Comparison of ENCODE assay signal across 22 mouse cellular contexts in genomic region chr9:75545514-75545913, GRCm38 (mm10). TPM values are rescaled to one million over a fixed set of nuclear protein-coding genes. Genes with fewer than 3 reads are reported as not detected.
DNase-seq lines count a peak whose midpoint lies in the region; ATAC-seq and TF ChIP-seq lines count a peak whose summit lies in the region.
"Had no signal": no experiment of that assay in that cellular context is flagged by ENCODE, and none has a peak within 500 bp of the region (broad histone marks: within the 10 kb centered on the region; RNA-seq: fewer than 3 reads in every experiment).

No protein-coding gene starts in this region.

- no peak overlapping the region for H3K4me3 ChIP-seq in heart, adult 2 months
- peak overlapping the region; percentile 38 for H3K4me3 ChIP-seq in megakaryocyte, embryonic 14.5 days (replicated peaks)
- no peak overlapping the region for H3K4me3 ChIP-seq in liver, embryonic 15.5 days (replicated peaks)
- H3K4me3 ChIP-seq: hindbrain, embryonic 12.5 days; limb, embryonic 12.5 days; neural tube, embryonic 15.5 days had no signal

- H3K79me2 ChIP-seq in heart, adult 2 months (replicated peaks; ENCODE audit: control insufficient read depth, insufficient read depth, low read length), result peaks cover 9% of the 10 kb centered on the region

- ATAC-seq in megakaryocyte, adult 5-6 weeks (ENCODE audit: poor library complexity, severe bottlenecking), result no peak
- peak; percentile 39; the same call in 1 of the 2 replicates for ATAC-seq in liver, embryonic 15.5 days (ENCODE audit: insufficient read depth)
- ATAC-seq: inflammation-experienced regulatory T-cells, adult 6 months; midbrain, embryonic 16.5 days had no signal

- H3K27me3 ChIP-seq in heart, adult 2 months (ENCODE audit: control insufficient read depth, insufficient read depth, low read length), result no peaks in the 10 kb centered on the region
- H3K27me3 ChIP-seq in megakaryocyte, embryonic 14.5 days (replicated peaks), result no peaks in the 10 kb centered on the region
- H3K27me3 ChIP-seq in liver, embryonic 15.5 days, result no peaks in the 10 kb centered on the region
- H3K27me3 ChIP-seq: CH12.LX; hindbrain, embryonic 12.5 days; limb, embryonic 12.5 days; neural tube, embryonic 15.5 days had no signal

- DNase-seq in heart, adult 2 months, result no peak
- no peak for DNase-seq in heart, postnatal 4 days
- no peak for DNase-seq in cerebellum, adult 9-11 months
- no peak for DNase-seq in urinary bladder, postnatal 4 days (ENCODE audit: low spot score in 2 of 2)
- DNase-seq: adrenal gland, postnatal 36 days; cerebellum, adult 18-20 months; cerebellum, postnatal 36 days; gastrocnemius, postnatal 14 days; heart, postnatal 10 days; lung, embryonic 14.5 days; thymus, adult 2 months had no signal

- no peaks in the 10 kb centered on the region for H3K9me3 ChIP-seq in megakaryocyte, embryonic 14.5 days
- H3K9me3 ChIP-seq in liver, embryonic 15.5 days (replicated peaks), result no peaks in the 10 kb centered on the region
- H3K9me3 ChIP-seq: limb, embryonic 12.5 days; neural tube, embryonic 15.5 days had no signal

- peaks cover 28% of the 10 kb centered on the region for H3K4me1 ChIP-seq in heart, adult 2 months (ENCODE audit: control insufficient read depth, insufficient read depth, low read length)
- H3K4me1 ChIP-seq in megakaryocyte, embryonic 14.5 days, result peaks cover 95% of the 10 kb centered on the region
- peaks cover 30% of the 10 kb centered on the region for H3K4me1 ChIP-seq in liver, embryonic 15.5 days (replicated peaks)

- TF ChIP-seq POLR2A in heart, adult 2 months (IDR thresholded peaks at IDR 0.05; ENCODE audit: insufficient read depth, low read depth, low read length), result no peak

- no peak for TF ChIP-seq EP300 in heart, adult 2 months (IDR thresholded peaks at IDR 0.05; ENCODE audit: insufficient read depth, low read depth, low read length)

- H3K27ac ChIP-seq in heart, adult 2 months, result peak overlapping the region; percentile 86
- no peak overlapping the region for H3K27ac ChIP-seq in liver, embryonic 15.5 days (replicated peaks)
- H3K27ac ChIP-seq: hindbrain, embryonic 12.5 days; limb, embryonic 12.5 days; macrophage; neural tube, embryonic 15.5 days had no signal

- WGBS in heart, adult 2 months, result 83% methylated on average over 8 of the region's 8 CpGs
- 50% methylated on average over 8 of the region's 8 CpGs for WGBS in liver, embryonic 15.5 days (ENCODE audit: insufficient replicate concordance)

- no peak overlapping the region for H3K4me2 ChIP-seq in liver, embryonic 15.5 days
- H3K4me2 ChIP-seq: heart, embryonic 11.5 days; hindbrain, embryonic 12.5 days; limb, embryonic 12.5 days; lung, embryonic 14.5 days; neural tube, embryonic 15.5 days had no signal

- peaks cover 49% of the 10 kb centered on the region for H3K36me3 ChIP-seq in heart, adult 2 months (ENCODE audit: control insufficient read depth, insufficient read depth, low read length)
- peaks cover 15% of the 10 kb centered on the region for H3K36me3 ChIP-seq in megakaryocyte, embryonic 14.5 days (replicated peaks; ENCODE audit: low read length)
- no peaks in the 10 kb centered on the region for H3K36me3 ChIP-seq in liver, embryonic 15.5 days (replicated peaks)
- H3K36me3 ChIP-seq: hindbrain, embryonic 12.5 days; limb, embryonic 12.5 days; neural tube, embryonic 15.5 days had no signal

- TF ChIP-seq CTCF in heart, adult 2 months (IDR thresholded peaks at IDR 0.05), result no peak

- H3K9ac ChIP-seq in heart, adult 2 months (ENCODE audit: low read depth, low read length), result no peak overlapping the region
- H3K9ac ChIP-seq in liver, embryonic 15.5 days, result no peak overlapping the region
- H3K9ac ChIP-seq: hindbrain, embryonic 12.5 days; limb, embryonic 12.5 days; lung, embryonic 14.5 days; neural tube, embryonic 15.5 days had no signal

- intact Hi-C loops in heart, adult 2 months (cut with DNase I), result no loop called here

RNA-seq across cellular contexts. Expression of gene Tmod3, which starts 13.9 kb away (rescaled TPM):
- 10 to 100 TPM; 50.1 to 63.6 TPM for total RNA-seq in heart, adult 2 months (2021)
- polyA plus RNA-seq in heart, adult 2 months (2012; rRNA removed), result 19.6 and 37.8 TPM in 2 replicates
- 100 to 1,000 TPM; 111 to 112 TPM for total RNA-seq in heart, postnatal 4 days (2021)
- polyA plus RNA-seq in megakaryocyte, embryonic 14.5 days (2012; ENCODE audit: insufficient read depth, low replicate concordance), result 3.0 and 11.0 TPM in 2 replicates
- total RNA-seq in megakaryocyte, adult 5-6 weeks (2015), result 100 and 101 TPM in 2 replicates
- 102 and 121 TPM in 2 replicates for total RNA-seq in megakaryocyte, adult 5-6 weeks (2017)
- 23.7 and 28.9 TPM in 2 replicates for polyA plus RNA-seq in liver, embryonic 15.5 days (2015; fragmentation: Nextera tagmentation; extraction: Ambion mirVana)
